Mouse (Mus musculus): Measurements from ENCODE around the gene Gm4894. TPM values are rescaled to one million over a fixed set of nuclear protein-coding genes. Genes with fewer than 3 reads are reported as not detected.

Gene Gm4894
- polyA plus RNA-seq, 1 experiment from 2014 or later, result not detected

Other genes with a start within 250 kb of the Gm4894 start
- gene Zw10, start 194.9 kb upstream of the Gm4894 start, polyA plus RNA-seq (2014; fragmentation: Nextera tagmentation; extraction: Ambion mirVana), result 40.0 and 48.2 TPM in 2 replicates
- not detected in 2 replicates for gene Tmprss5, start 169.3 kb upstream of the Gm4894 start, polyA plus RNA-seq (2014; fragmentation: Nextera tagmentation; extraction: Ambion mirVana)
- not detected in 2 replicates for gene Drd2, start 90.1 kb downstream of the Gm4894 start, polyA plus RNA-seq (2014; fragmentation: Nextera tagmentation; extraction: Ambion mirVana)
- gene Ankk1, start 176.5 kb downstream of the Gm4894 start, polyA plus RNA-seq (2014; fragmentation: Nextera tagmentation; extraction: Ambion mirVana), result not detected in 2 replicates
- 0.68 and 0.77 TPM in 2 replicates for gene Ttc12, start 235.7 kb downstream of the Gm4894 start, polyA plus RNA-seq (2014; fragmentation: Nextera tagmentation; extraction: Ambion mirVana)

All from liver, embryonic 11.5 days (tissue).